Mouse (Mus musculus) B cell, adult 62 days (primary cell): ENCODE results near the gene Olfr432. TPM values are rescaled to one million over a fixed set of nuclear protein-coding genes. Genes with fewer than 3 reads are reported as not detected.

Experiments used
- total RNA-seq: library from RNA; stranded (reverse); gene quantifications from 4 replicates; pipeline ENCODE4 v1.2.4, GENCODE M21; 2023

The Olfr432 gene
- not detected in 4 replicates for total RNA-seq

DNA sequence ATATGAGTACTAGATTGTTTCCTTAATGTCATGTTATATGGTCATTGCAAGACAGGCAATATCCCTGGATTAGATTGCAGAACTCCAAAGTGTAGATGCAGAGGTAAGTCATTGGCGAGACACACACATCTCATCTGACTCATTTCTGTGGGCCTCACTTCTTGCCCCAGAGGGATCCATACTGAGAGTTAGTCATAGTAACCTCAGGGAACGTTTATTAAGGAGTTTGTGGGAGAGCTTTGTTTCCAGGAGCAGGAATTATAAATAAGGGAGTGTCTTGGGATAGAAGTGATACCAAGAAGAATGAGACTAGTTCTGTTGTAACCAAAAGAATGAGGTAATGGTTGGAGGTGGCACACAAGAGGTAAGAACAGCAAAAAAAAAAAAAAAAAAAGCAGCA is at the start of gene Olfr432:
Gene Olfr432, plus strand, starts transcription at position 313 of the 400 bp plus-strand sequence.

DNA sequence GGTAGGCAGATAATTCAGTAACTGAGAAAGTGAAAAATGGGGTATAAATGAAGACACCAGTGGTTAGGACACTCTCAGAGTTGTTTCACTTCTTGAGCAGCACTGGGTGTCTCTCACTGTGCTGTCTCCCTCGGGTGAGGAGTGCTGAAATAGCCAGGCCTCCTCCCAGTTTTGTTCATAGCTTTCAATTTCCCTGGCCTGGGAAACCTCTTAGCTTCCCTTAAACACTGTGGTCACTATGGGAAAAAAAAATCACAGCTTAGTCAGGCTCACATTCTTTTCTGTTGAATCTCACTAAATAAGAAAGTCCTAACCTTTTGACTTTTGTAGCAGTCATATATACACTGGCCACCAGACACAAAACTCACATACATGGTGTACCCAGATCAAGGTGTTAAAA is 17.3 kb upstream of the Olfr432 start, which contains the start of gene Ifi205:
Gene Ifi205, minus strand, starts transcription at position 113 of the 400 bp plus-strand sequence.

DNA sequence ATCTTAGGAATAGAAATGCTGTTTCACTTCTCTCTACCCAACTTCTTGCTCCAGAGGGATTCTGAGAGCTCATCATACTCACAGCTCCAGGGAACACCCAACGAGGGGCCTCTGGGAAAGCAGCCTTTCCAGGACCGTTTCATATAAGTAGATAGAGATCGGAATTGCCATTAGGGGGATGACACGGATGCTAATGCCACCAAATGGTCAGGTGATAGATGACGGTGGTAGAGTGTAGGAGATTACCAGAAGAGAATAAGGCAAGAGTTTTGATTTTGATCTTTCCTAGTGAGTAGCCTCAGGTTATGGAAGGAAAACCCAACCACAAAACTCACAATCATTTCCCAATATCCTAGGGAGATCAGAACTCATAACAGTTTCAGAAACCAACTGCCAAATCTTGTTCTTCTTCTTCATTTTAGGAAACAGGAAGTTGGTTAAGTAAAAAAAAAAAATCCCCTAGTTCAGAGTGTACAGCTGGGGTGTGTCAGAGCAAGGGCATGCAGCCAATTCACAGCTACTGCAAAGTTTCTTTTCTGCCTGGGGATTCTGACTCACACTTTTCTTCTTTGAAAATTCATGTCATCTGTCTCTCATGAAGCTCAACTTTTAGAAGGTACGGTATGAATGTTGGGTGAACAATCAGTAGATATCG is 8.4 kb upstream of the Olfr432 start, which contains the start of gene Olfr433:
Gene Olfr433, plus strand, starts transcription at position 183 of the 655 bp plus-strand sequence.

DNA sequence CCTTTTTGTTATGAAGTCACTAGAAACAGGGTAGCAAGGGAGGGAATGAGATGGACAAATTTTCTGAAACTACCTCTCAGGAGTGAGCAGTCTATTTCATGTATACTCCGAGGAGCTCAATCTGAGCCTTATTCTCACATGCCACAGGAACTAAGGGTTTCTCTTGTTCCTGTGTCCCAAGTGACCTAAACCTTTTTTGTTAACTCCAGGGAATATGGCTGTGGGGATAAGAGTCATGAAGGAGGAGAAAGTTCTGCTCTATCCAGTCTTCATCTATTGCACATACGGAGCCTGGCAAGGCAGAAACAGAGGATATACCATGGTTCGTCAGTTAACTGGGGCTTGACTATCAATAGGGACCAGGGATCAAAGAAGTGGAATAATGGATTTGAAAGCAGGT is 17.3 kb downstream of the Olfr432 start, which contains the start of gene Olfr430:
Gene Olfr430, plus strand, starts transcription at position 301 of the 400 bp plus-strand sequence.

DNA sequence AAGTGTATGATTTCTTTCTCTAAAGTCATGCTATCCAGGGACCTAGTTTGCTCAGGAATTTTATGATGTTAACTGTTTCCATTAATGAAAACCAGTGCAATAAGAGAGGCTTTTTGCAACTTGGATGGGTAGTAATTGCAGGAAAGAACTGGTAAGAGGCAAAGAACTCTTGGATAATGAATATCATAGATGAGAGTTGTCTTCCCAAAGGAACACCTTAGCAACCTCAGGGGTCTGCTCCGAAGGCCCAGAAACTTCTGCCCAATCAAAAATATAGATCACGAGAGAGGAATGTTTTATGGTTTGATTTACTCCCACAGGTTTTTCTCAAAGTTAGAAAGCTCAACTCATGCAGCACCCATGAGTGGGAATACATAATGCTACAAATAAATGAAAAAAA is 35.0 kb downstream of the Olfr432 start, which contains the start of gene Olfr429:
Gene Olfr429, plus strand, starts transcription at position 301 of the 400 bp plus-strand sequence.

DNA sequence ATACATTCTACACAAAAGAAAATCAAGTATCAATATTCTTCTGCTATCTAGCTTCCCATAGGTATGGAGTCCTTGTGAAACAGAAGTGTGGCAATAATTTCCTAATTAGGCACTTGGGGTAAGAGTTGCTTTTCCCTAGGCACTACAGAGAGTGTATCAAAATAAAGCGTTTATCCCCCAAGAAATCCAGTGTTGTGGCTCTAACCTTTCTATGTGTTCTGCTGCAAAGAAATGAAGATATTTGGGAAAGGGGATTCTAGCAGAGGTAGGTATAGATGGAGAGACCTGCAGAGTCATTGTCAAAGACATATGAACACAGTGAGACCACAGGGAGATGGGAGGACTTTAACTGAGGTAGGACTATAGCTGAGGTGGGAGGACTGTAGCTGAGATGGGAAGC is 47.6 kb downstream of the Olfr432 start, which contains the start of gene Olfr427:
Gene Olfr427, plus strand, starts transcription at position 301 of the 400 bp plus-strand sequence.

Other genes with a start within 250 kb of the Olfr432 start
- gene Ifi211, start 136.2 kb upstream of the Olfr432 start, total RNA-seq, result 0.33 to 0.35 TPM in 2 of 4 replicates, not detected in the others
- 484 to 551 TPM (median 509 TPM) in 4 replicates for gene Mndal, start 106.7 kb upstream of the Olfr432 start, total RNA-seq
- gene Ifi203, start 106.5 kb upstream of the Olfr432 start, total RNA-seq, result 242 to 252 TPM (median 247 TPM) in 4 replicates
- gene Ifi202b, start 66.5 kb upstream of the Olfr432 start, total RNA-seq, result not detected in 4 replicates
- 4.6 to 7.0 TPM (median 6.2 TPM) in 4 replicates for gene Ifi205, start 17.4 kb upstream of the Olfr432 start, total RNA-seq
- 0.37 TPM in 1 of 4 replicates, not detected in the others for gene Olfr433, start 8.5 kb upstream of the Olfr432 start, total RNA-seq
- not detected in 4 replicates for gene Olfr430, start 17.4 kb downstream of the Olfr432 start, total RNA-seq
- not detected in 4 replicates for gene Olfr429, start 35.1 kb downstream of the Olfr432 start, total RNA-seq
- gene Olfr427, start 47.7 kb downstream of the Olfr432 start, total RNA-seq, result not detected in 4 replicates
- not detected in 4 replicates for gene Olfr231, start 72.0 kb downstream of the Olfr432 start, total RNA-seq
- not detected in 4 replicates for gene Olfr424, start 82.3 kb downstream of the Olfr432 start, total RNA-seq
- not detected in 4 replicates for gene Olfr420, start 106.4 kb downstream of the Olfr432 start, total RNA-seq
- 0.06 TPM in 1 of 4 replicates, not detected in the others for gene Spta1, start 123.6 kb downstream of the Olfr432 start, total RNA-seq
- not detected in 4 replicates for gene Olfr419, start 202.9 kb downstream of the Olfr432 start, total RNA-seq